Mouse (Mus musculus): ENCODE results near the gene Fzd9. TPM values are rescaled to one million over a fixed set of nuclear protein-coding genes. Genes with fewer than 3 reads are reported as not detected.
A peak's percentile ranks its signal among the peaks of the same experiment; 100 is the strongest.

Gene Fzd9
- 10 to 100 TPM; 11.0 to 12.3 TPM for total RNA-seq (2021)
- long read RNA-seq, experiment 1, transcript Fzd9-201 (1 exons, 2,293 nt) = major isoform, 41 of 41 reads
- long read RNA-seq, experiment 1, partial matches to known transcripts = 0 of 41 reads
- long read RNA-seq, experiment 1, other reads (novel, unspliced or antisense) = 0 of 41 reads
- long read RNA-seq, experiment 2, transcript Fzd9-201 (1 exons, 2,293 nt) = major isoform, 29 of 29 reads
- long read RNA-seq, experiment 2, partial matches to known transcripts = 0 of 29 reads
- long read RNA-seq, experiment 2, other reads (novel, unspliced or antisense) = 0 of 29 reads

DNA sequence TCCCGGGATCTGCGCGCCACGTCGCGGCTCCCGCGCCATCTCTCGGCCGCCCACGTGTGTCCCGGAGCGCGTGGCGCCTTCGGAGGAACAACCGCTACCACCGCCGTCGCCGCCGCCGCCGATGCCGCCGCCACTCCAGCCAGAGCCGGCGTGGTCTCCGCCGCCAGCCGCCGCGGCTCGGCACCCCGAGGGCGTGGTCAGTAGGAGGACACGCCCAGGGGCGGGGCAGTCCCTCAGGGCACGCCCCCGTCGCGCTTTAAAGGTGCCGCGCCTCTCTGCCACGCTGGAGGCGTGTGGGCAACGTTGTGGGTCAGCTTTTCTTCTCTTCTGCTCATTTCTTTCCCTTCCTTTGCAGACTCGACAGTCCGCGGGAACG lies at the start of gene Fzd9:
TSS of gene Fzd9 (minus strand) at position 152 of the 376 bp plus-strand sequence.
- peak; percentile 86 to 91 for DNase-seq (ENCODE audit: low spot score in 2 of 2)

DNA sequence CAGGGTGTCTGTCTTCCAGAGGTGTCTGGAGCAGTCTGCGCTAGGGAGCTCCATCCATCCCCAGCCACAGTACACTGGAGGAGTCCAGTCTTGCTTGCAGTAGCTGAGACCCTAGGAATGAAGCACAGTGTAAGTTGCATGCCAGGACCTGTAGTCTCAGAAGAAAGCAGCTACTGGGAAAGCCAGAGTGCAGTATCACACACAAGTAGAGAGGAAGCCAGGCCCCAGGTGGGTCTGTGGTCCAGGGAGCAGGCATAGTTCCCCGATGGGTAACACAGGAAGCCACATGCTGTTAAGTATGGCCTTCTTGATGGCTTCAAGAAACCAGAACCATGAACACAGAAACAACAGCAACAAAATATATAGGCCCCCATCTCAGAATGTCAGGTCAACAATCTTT lies 41.0 kb upstream of the Fzd9 start:
- DNase-seq (ENCODE audit: low spot score in 2 of 2) = no peak

DNA sequence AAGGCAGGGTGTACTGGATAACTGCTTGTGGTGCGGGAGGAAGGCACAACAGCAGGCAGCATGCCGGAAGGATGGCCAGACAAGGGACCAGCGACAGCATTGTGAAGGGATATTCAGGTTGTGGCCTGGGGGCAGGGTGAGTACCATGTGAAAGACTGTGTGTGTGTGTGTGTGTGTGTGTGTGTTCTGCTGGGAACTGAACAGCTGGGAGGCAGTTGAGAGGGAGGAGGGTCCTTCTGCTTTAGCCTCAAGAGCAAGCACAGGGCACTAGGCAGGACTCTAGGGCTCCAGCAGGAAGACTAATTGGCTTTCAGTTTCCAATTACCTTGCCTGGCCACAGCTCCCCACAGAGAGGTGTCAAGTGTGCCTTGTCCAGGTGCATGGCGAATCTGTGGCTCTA lies 40.2 kb upstream of the Fzd9 start:
- no peak for DNase-seq (ENCODE audit: low spot score in 2 of 2)

DNA sequence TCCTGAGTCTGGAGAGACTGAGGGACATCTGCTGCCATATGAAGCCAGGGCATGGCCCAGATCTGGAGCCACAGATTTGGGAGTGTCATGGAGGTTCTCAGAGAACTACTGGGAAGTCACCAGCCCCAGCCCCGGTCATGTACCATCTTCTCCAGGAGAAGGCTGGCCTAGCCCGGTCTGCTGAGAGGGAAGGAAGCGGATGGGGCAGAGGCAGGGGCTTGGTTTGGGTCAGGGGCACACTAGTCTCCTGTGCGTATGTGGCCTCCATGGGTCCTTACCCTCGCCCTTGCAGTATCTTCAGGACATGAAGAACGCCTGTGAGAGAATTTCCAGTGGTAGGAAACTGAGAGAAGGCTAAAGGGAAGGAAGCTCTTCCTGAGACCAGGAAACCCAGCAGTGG lies 39.7 kb upstream of the Fzd9 start:
- no peak for DNase-seq (ENCODE audit: low spot score in 2 of 2)

DNA sequence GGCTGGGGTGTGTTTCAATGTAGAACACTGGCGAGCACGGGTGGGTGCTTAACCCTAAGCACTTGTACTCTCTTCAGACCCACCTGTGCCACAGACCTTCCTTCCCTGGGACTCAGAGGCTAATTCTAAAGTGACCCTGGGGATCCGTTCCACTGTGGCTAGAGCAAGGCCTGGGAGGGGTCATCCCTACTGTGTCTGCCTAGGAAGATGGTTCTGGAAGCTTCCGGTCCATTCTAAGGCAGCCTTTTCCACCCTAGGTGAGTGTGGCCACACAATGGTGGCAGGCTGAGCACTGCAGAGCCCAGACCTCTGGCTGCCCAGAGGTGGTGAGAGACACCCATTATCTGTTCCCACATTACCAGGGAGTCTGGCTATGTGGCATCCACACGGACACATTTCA lies 35.9 kb upstream of the Fzd9 start:
- no peak for DNase-seq (ENCODE audit: low spot score in 2 of 2)

DNA sequence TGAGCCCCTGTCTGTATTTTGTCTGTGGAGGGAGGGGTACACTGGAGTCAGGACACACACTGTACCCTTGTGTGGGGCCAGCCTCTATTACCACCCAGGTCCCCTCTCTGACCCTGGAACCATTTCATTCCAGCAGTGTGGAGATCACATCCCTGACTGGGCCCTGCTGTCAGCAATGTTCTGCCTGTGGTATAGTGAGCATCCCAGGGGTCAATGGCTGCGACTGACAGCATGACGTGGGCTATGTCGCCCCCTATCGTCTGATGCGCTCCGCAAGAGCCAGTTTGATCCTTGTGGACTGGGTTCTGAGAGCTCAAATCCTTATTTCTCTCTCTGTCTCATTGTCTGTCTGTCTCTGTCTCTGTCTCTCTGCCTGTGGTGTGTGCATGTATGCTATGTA lies 35.2 kb upstream of the Fzd9 start:
- peak; percentile 71 to 85 for DNase-seq (ENCODE audit: low spot score in 2 of 2)

DNA sequence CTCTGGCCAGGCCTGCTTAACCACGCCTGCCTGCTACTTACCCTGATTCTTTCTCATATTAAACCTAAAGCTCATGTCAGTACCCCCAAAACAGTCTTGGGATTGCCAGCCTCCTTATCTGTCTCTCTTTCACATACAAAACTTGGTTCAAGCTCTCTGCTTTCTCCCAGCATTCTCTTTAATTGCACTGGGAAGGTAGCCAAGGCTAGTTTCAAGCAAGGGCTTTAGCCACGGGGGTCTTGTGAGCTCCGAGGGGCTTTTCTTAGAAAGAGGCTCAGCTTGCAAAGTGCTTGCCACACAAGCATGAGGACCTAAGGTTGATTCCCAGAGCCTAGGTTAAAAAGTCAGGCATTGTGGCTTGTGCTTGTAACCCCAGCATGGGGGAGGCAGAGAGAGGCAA lies 34.2 kb upstream of the Fzd9 start:
- DNase-seq (ENCODE audit: low spot score in 2 of 2) = no peak

DNA sequence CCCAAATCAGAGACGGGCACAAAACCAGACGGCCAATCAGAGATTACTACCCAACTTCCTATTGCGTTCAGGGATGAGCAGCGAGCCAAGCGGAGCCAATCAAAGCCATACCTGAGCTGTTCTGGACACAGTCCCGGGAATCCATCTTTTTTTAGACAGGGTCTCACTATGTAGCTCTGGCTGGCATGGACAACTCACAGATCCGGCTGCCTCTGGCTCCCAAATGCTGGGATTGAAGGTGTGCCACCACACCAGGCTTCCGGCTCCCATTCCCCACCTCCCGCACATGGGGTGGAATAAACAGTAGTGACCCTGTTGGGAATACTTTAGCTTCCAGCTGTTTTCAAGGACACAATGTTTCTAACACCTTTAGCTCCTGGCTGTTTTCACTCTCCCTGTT lies 29.2 kb upstream of the Fzd9 start:
- no peak for DNase-seq (ENCODE audit: low spot score in 2 of 2)

DNA sequence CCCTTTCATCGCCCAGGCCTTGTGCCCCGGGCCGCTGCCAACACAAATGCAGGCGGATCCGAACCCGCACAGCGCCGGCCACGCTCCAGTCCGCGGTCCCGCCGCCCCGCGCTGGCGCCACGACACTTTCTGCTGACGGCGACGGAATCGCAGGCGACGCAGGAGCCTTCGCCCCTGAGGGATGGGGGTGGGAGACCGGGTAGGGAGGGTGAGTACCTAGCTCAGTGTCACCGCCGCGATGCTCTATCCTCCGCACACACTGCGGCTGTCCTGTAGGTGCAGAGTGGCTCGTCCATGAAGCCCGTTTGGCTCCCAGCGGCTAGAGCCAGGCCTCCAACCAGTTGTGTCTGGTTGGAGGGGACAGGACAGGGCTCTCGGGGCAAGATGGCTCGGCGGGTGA lies 25.6 kb upstream of the Fzd9 start:
- no peak for DNase-seq (ENCODE audit: low spot score in 2 of 2)

DNA sequence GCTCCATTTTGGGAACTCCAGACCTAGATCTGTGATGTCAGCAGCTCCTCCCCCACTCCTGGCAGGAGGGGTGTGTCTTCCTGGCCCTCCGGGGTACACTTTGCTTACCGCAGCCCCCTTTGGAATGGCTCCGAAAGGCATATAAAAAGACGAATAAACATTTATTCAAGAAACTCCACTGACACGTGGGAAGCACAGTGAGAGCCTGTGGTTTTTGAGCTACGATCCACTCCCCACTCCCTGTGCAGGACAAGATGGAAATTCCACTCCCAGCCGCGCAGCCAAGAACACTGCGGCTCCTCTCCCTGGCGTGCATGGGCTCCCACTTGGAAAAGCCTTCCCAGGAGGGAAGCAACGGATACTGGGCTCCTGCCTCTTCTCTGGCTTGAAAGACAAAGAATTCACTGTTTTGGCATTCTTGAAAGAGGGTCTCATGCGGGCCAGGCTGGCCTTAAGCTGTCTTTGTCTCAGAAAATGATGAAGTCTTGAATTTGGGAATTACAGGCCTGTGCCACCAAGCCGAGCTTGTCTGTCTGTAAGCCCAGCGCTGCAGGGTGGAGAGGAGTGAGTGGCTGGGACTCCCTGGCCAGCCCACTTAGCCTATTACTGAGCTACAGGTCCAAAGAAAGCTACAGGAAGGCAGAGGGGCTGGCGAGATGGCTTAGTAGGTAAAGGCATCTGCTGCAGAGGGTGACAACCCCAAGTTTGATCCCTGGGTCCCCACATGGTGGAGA lies 23.8 kb upstream of the Fzd9 start:
- DNase-seq (ENCODE audit: low spot score in 2 of 2) = peak in 1 of 2 experiments; percentile 54

DNA sequence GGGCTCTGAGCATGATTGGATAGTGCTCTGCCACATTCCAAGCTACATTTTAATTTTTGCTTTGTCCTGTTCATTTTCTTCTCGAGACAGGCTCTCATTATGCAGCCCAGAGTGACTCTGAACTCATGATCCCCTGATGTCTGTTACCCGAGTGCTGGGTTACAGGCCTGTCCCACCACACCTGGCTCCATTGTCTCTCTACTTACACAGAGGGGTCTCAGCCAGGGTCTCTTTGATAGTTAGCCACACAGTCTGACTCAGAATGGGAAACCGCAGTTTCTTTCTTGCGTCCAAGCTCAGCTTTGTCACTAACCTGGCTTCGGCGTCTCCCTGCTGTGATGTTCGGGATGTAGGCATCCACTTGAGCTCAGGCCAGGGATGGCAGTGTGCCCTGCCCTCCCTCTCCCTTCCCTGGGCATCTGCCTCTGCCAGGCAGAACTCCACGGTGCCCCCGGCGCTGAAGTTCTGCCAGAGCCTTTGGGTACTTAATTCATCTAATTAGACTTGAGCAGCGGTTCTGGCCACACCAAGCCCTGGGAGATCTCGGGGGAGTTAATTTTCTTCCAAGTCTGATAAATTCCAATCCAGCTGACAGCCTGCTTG lies 20.6 kb upstream of the Fzd9 start:
- DNase-seq (ENCODE audit: low spot score in 2 of 2) = peak; percentile 65 to 86

DNA sequence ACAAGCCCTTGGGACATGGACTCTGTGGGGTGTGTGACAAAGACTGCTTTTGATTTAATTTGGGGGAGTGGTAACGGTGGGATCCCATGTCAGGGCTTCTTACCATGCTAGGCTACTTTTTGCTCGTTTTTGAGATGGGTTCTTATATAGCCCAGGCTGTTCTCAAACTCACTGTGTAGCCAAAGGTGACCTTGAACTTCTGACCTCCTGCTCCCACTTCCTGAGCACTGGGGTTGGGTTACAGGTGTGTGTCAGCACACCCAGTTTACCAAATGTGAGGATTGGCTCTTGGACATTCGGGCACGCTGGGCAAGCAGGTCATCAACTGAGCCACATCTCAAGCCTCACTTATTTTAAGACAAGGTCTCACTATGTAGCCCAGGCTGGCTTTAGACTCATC lies 19.3 kb upstream of the Fzd9 start:
- no peak for DNase-seq (ENCODE audit: low spot score in 2 of 2)

DNA sequence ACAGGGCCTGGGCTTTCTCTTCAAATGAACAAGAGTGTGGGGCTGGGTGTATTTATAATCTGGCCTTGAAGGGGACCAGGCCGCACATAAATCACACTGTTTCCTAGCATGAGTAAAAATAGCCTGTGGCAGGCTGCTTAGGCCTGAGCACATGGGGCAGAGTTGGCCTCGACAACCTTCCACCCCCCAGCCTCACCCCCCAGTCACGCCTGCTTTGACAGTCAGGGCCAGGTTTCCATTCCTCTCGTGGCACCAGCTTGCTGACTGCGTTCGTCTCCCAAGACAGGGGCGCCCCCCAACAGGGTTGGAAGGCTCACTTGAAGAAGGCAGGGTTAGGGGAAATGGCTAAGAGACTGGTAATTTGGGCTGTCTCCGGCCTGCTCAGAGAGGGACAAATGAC lies 18.4 kb upstream of the Fzd9 start:
- no peak for DNase-seq (ENCODE audit: low spot score in 2 of 2)

DNA sequence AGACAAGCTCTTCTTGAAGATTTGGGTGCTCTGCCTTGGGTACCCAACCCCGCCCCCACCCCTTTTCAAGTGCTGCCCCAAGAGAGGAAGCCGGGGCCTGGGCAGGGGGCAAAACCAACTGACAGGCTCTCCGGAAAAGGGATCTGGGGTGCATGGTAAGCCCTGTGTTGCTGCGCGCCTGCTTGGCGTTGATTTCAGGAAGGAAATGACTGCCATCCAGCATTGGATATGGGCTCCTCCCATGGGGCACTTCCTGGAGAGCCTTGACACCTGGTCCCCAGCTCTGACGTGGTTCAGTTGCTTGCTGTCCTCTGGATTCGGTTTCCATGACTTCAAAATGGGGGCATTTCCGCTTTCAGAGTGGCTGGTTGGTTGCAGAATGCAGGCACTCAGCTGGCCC lies 13.5 kb upstream of the Fzd9 start:
- DNase-seq (ENCODE audit: low spot score in 2 of 2) = no peak

DNA sequence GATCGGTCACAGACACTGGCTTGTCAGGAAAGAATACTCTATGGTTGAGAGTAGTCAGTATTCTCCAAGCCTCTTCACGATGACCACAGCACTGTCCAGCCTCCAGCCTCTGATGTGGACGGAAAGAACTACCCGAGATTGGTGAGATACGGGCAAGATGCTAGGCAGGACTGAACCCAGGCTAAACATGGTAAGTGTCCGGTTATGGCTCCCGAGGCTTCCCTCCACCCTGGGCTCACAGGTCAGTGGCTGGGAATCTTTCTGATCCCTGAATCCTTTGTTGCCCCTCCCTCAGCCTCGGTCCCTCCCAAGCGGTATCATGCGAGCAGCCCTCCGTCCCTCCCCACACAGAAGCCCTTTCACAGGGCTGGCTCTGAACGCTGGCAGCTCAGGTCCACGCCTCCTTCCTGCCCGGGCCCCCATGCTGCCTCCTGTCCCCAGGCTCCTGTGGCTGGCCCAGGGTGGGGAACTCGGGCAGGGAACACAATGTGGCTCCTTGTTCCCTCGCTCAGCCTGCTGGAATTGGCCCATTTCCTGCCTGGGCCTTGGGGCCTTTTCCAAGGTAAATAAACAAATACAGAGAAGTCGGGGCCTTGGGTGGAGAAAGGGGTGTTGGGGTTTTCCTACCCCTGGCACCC lies 13.0 kb upstream of the Fzd9 start:
- DNase-seq (ENCODE audit: low spot score in 2 of 2) = peak; percentile 45 to 70

DNA sequence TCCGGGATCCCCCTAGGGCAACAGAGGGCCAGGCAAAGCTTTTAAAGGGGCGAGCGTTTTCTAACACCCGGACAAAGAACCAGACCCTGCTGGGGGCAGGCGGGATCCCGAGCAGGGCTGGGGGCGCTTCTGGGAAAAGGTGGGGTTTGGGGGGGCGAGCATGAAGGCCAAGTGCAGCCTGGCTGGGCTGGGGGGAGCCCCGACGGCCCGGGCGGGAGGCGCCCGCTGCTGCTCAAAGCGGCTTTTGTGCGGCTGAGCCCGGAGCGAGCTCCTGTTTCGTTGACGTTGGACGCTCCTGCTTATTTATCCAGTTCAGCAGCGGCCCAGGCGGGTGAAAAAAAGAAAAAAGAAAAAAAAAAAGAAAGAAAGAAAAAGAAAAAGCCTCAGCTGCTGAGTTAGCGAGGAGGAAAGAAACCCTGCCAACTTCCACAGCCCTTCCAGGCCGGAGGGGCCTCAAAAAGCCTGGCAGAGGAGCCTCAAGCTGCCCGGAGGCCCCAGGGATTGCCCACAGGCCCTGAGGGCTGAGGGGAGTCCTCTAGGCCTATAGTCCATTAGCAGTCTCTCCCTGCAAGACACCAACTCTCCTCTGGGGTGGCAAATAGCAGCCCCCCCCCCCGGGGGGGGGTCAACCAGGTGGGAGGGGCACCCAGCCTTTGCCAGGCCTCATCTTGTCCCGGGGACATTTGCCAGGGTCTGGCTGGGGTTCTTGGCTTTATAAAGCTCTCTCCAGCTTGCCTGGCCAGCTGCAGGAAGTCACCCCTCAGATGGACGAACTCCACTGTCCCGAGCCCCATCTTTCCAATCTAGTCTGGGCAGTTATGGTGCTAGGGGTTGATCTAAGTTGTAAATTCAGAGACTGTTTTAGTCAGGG lies 7.5 kb upstream of the Fzd9 start:
- DNase-seq (ENCODE audit: low spot score in 2 of 2) = peak; percentile 41 to 60

DNA sequence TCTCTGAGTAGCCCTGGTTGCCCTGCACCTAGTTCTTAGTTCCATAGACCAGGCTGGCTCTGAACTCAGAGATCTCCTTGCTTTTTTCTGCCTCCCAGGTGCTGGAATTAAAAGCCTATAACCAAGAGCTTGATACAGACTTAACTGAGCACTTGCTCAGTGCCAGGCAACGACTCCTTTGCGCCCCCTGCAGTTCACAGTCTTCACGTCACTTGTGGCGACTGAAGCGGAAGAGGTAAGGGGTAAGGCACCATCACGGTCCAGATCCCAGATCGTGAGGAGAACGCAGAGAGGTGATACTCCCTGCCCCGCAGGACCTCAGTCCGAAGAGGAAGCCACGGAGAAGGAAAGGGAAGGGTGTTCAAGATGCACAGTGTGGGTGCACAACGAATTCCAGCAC lies 6.5 kb upstream of the Fzd9 start:
- no peak for DNase-seq (ENCODE audit: low spot score in 2 of 2)

DNA sequence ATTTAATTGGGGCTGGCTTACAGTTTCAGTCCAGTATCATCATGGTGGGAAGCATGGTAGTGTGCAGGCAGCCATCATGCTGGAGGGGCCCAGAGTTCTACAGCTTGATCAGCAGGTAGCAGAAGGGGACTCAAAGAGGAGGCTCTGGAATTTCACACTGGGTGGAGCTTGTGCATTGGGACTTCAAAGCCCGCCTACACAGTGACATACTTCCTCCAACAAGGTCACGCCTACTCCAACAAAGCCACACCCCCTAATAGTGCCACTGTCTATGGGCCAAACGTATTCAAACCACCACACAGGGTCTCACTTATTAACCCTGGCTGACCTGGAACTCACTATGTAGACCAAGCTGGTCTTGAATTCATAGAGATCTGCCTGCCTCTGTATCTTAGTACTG lies 5.1 kb upstream of the Fzd9 start:
- DNase-seq (ENCODE audit: low spot score in 2 of 2) = no peak

DNA sequence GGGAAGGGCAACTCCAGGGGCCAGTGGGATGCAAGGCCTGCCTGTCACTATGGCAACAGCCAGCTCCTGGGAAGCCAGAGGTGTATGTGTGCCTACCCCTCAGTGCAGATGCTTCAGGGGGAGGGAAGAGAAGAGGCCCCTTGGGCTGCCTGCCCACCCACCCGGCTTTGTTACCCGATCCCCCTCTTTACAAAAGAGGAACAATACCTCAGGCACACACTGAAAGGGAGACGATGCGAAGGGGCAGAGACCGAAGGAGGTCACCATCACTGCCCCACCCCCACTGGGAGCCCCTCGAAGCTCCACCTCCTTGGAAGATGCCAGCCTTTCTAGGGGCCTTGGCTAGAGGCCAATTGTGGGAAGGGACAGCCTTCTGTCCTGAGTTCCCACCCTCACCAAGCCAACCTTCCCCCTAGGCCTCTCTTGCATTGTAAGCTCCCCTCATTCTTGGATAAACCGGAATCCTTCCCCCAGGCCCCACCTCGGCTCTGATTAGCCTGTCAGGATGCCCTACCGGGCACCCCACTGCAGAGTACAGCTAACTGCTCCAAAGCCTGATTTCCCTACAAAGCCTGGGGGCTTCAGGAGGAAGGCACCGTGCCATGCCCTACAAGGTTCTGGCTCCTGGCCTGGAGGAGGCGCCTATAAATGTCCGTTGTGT lies 2.8 kb upstream of the Fzd9 start:
- no peak for DNase-seq (ENCODE audit: low spot score in 2 of 2)

All from layer of hippocampus, postnatal 14 days (tissue).